Comparison of ENCODE assay signal across 8 mouse cellular contexts in genomic region chr9:100642186-100642839, GRCm38 (mm10). TPM values are rescaled to one million over a fixed set of nuclear protein-coding genes. Genes with fewer than 3 reads are reported as not detected.
DNase-seq lines count a peak whose midpoint lies in the region; ATAC-seq and TF ChIP-seq lines count a peak whose summit lies in the region.

No protein-coding gene starts in this region.

- H3K9ac ChIP-seq in ES-Bruce4 (ENCODE audit: low read depth, poor library complexity, severe bottlenecking): peak overlapping the region; percentile 80
- H3K9ac ChIP-seq in hindbrain, embryonic 12.5 days: peak overlapping the region; percentile 70
- H3K9ac ChIP-seq in liver, embryonic 12.5 days: peak overlapping the region; percentile 98

- no peak for ATAC-seq in hindbrain, embryonic 12.5 days (ENCODE audit: low FRiP score)
- no peak for ATAC-seq in liver, embryonic 12.5 days
- ATAC-seq in megakaryocyte progenitor cell, adult 5-6 weeks (replicated peaks; ENCODE audit: poor library complexity): no peak

- no peak for TF ChIP-seq POLR2A in ES-Bruce4 (IDR thresholded peaks at IDR 0.05; ENCODE audit: insufficient read depth, low read length)

- H3K4me3 ChIP-seq in ES-Bruce4 (ENCODE audit: low read depth, low read length): peak overlapping the region; percentile 82
- peak overlapping the region; percentile 82 for H3K4me3 ChIP-seq in hindbrain, embryonic 12.5 days
- H3K4me3 ChIP-seq in liver, embryonic 12.5 days: peak overlapping the region; percentile 94

- no peak for TF ChIP-seq CTCF in ES-Bruce4 (IDR thresholded peaks at IDR 0.05; ENCODE audit: low read depth, low read length)

- H3K4me2 ChIP-seq in hindbrain, embryonic 12.5 days (replicated peaks): peak overlapping the region; percentile 57
- H3K4me2 ChIP-seq in liver, embryonic 12.5 days: peak overlapping the region; percentile 92

- TF ChIP-seq EP300 in ES-Bruce4 (IDR thresholded peaks at IDR 0.05; ENCODE audit: insufficient read depth, low read depth, low read length): no peak

- H3K27ac ChIP-seq in ES-Bruce4 (ENCODE audit: insufficient read depth, low read length): peak overlapping the region; percentile 85
- H3K27ac ChIP-seq in hindbrain, embryonic 12.5 days: peak overlapping the region; percentile 99
- H3K27ac ChIP-seq in liver, embryonic 12.5 days: peak overlapping the region; percentile 96

- DNase-seq in left cerebral cortex, adult 11 months (ENCODE audit: low spot score): peak; percentile 6
- no peak for DNase-seq in left cerebral cortex, postnatal 14 days (ENCODE audit: low spot score in 2 of 2)
- peak; percentile 44 for DNase-seq in embryo, embryonic 11 days
- no peak for DNase-seq in adrenal gland, postnatal 4 days (ENCODE audit: low spot score in 2 of 2)

- 2% methylated on average over 16 of the region's 16 CpGs for WGBS in hindbrain, embryonic 12.5 days
- WGBS in liver, embryonic 12.5 days (ENCODE audit: insufficient replicate concordance): 1% methylated on average over 16 of the region's 16 CpGs

- no peaks in the 10 kb centered on the region for H3K9me3 ChIP-seq in ES-Bruce4 (replicated peaks; ENCODE audit: control insufficient read depth, insufficient read depth, low read length, poor library complexity, severe bottlenecking)
- H3K9me3 ChIP-seq in hindbrain, embryonic 12.5 days (replicated peaks): no peaks in the 10 kb centered on the region
- no peaks in the 10 kb centered on the region for H3K9me3 ChIP-seq in liver, embryonic 12.5 days (replicated peaks)

- no peaks in the 10 kb centered on the region for H3K4me1 ChIP-seq in ES-Bruce4 (ENCODE audit: control insufficient read depth, insufficient read depth, low read length)
- H3K4me1 ChIP-seq in hindbrain, embryonic 12.5 days: peaks cover 21% of the 10 kb centered on the region
- H3K4me1 ChIP-seq in liver, embryonic 12.5 days: peaks cover 35% of the 10 kb centered on the region

- no peaks in the 10 kb centered on the region for H3K36me3 ChIP-seq in ES-Bruce4 (ENCODE audit: control insufficient read depth, insufficient read depth, low read length, poor library complexity, severe bottlenecking)
- no peaks in the 10 kb centered on the region for H3K36me3 ChIP-seq in hindbrain, embryonic 12.5 days
- no peaks in the 10 kb centered on the region for H3K36me3 ChIP-seq in liver, embryonic 12.5 days

- intact Hi-C loops in left cerebral cortex, postnatal 14 days (cut with DNase I): loop anchor here (2.0 to 5.0 kb wide), 4 partner anchors 120 to 515 kb away; partner anchors contain the start of gene Msl2

- H3K27me3 ChIP-seq in ES-Bruce4 (ENCODE audit: control insufficient read depth, insufficient read depth, low read length, poor library complexity, severe bottlenecking): no peaks in the 10 kb centered on the region
- no peaks in the 10 kb centered on the region for H3K27me3 ChIP-seq in hindbrain, embryonic 12.5 days
- H3K27me3 ChIP-seq in liver, embryonic 12.5 days (replicated peaks): no peaks in the 10 kb centered on the region

RNA-seq across cellular contexts. Expression of gene Stag1, which starts 44.7 kb away (rescaled TPM):
- 10 to 100 TPM; 33.4 to 34.3 TPM for total RNA-seq in left cerebral cortex, postnatal 14 days (2021)
- 69.1 and 72.8 TPM in 2 replicates for polyA plus RNA-seq in ES-Bruce4 (2011; ENCODE audit: insufficient read depth, insufficient read length, low read depth, missing spikeins)
- 58.1 and 60.0 TPM in 2 replicates for polyA plus RNA-seq in hindbrain, embryonic 12.5 days (2016; fragmentation: Nextera tagmentation; extraction: Ambion mirVana)
- 30.0 TPM in 2 replicates for polyA plus RNA-seq in liver, embryonic 12.5 days (2016; fragmentation: Nextera tagmentation; extraction: Ambion mirVana)
- total RNA-seq in megakaryocyte progenitor cell, adult 5-6 weeks (2015): 79.6 and 82.5 TPM in 2 replicates
- 77.6 and 99.3 TPM in 2 replicates for total RNA-seq in megakaryocyte progenitor cell, adult 5-6 weeks (2017)
- 10 to 100 TPM; 56.9 to 57.5 TPM for total RNA-seq in adrenal gland, postnatal 4 days (2021)

Comparison
In these comparisons a context has a peak if more than half of its experiments do, and no peak if none do; other contexts are left out.
1. DNase-seq: peak in left cerebral cortex, adult 11 months (single experiment) and embryo, embryonic 11 days (single experiment); none in left cerebral cortex, postnatal 14 days (0 of 2) and adrenal gland, postnatal 4 days (0 of 2).
2. Peak in every context shown above with its lines, with median percentiles within 50 percentile points of each other: H3K27ac ChIP-seq, H3K4me3 ChIP-seq and H3K9ac ChIP-seq.